Mouse (Mus musculus) E14TG2a.4 (cell line): ENCODE measurements around the gene Btd.

Experiments
- CTCF ChIP-seq: conservative IDR thresholded peaks from 2 replicates; pipeline ENCODE4 v1.5.1; 2014; ENCODE audit warnings: low read length
- NANOG ChIP-seq: IDR thresholded peaks from 2 replicates; pipeline ENCODE4 v1.6.1; 2014; ENCODE audit warnings: borderline replicate concordance, low read length, mixed read lengths
- POU5F1 ChIP-seq: IDR thresholded peaks from 2 replicates; pipeline ENCODE4 v1.6.1; 2014; ENCODE audit warnings: low read length, borderline replicate concordance

- TF ChIP-seq CTCF (no peak), POU5F1 (no peak), NANOG (no peak)
Measured at GRCm38 (mm10) chr14:31596408-31596807, 44.4 kb upstream of the Btd start.
